Mouse (Mus musculus): ENCODE data around the gene Ppp3ca.

Ppp3ca gene

GRCm38 (mm10) chr3:136864306-136864705, 194.4 kb downstream of the Ppp3ca start:
- no peak for DNase-seq

GRCm38 (mm10) chr3:136865176-136865859, 195.4 kb downstream of the Ppp3ca start:
- no peak for DNase-seq

GRCm38 (mm10) chr3:136866095-136866494, 196.2 kb downstream of the Ppp3ca start:
- DNase-seq, result no peak

GRCm38 (mm10) chr3:136866571-136866970, 196.6 kb downstream of the Ppp3ca start:
- DNase-seq, result no peak

- DNase-seq, result no peak
Measured at GRCm38 (mm10) chr3:136867366-136867765, 197.4 kb downstream of the Ppp3ca start.

GRCm38 (mm10) chr3:136871772-136872532, 202.0 kb downstream of the Ppp3ca start:
- DNase-seq, result peak; percentile 12 to 37

- DNase-seq, result no peak
Measured at GRCm38 (mm10) chr3:136872533-136873095, 202.7 kb downstream of the Ppp3ca start.

GRCm38 (mm10) chr3:136873809-136874449, 204.0 kb downstream of the Ppp3ca start:
- DNase-seq, result no peak

- DNase-seq, result no peak
Measured at GRCm38 (mm10) chr3:136874566-136874965, 204.6 kb downstream of the Ppp3ca start.

GRCm38 (mm10) chr3:136887741-136888140, 217.8 kb downstream of the Ppp3ca start:
- no peak for DNase-seq

- no peak for DNase-seq
Measured at GRCm38 (mm10) chr3:136892140-136892539, 222.2 kb downstream of the Ppp3ca start.

- DNase-seq, result no peak
Measured at GRCm38 (mm10) chr3:136893596-136894402, 223.9 kb downstream of the Ppp3ca start.

GRCm38 (mm10) chr3:136895498-136895897, 225.6 kb downstream of the Ppp3ca start:
- peak; percentile 11 to 20 for DNase-seq

- DNase-seq, result no peak
Measured at GRCm38 (mm10) chr3:136896276-136896675, 226.4 kb downstream of the Ppp3ca start.

GRCm38 (mm10) chr3:136899744-136900143, 229.8 kb downstream of the Ppp3ca start:
- no peak for DNase-seq

GRCm38 (mm10) chr3:136900986-136901385, 231.1 kb downstream of the Ppp3ca start:
- DNase-seq, result no peak

GRCm38 (mm10) chr3:136902776-136903175, 232.9 kb downstream of the Ppp3ca start:
- no peak for DNase-seq

GRCm38 (mm10) chr3:136905577-136905976, 235.7 kb downstream of the Ppp3ca start:
- DNase-seq, result peak; percentile 34 to 41

GRCm38 (mm10) chr3:136909534-136909933, 239.6 kb downstream of the Ppp3ca start:
- no peak for DNase-seq

GRCm38 (mm10) chr3:136911276-136911675, 241.4 kb downstream of the Ppp3ca start:
- no peak for DNase-seq

GRCm38 (mm10) chr3:136917080-136917479, 247.2 kb downstream of the Ppp3ca start:
- DNase-seq, result no peak

- DNase-seq, result no peak
Measured at GRCm38 (mm10) chr3:136933071-136933470, 263.1 kb downstream of the Ppp3ca start.

All from kidney, postnatal 4 days (tissue).